Mouse (Mus musculus): ENCODE data around the gene Cnfn. TPM values are rescaled to one million over a fixed set of nuclear protein-coding genes. Genes with fewer than 3 reads are reported as not detected.

Cnfn gene
- total and polyA plus RNA-seq, 2 experiments = not detected

DNA sequence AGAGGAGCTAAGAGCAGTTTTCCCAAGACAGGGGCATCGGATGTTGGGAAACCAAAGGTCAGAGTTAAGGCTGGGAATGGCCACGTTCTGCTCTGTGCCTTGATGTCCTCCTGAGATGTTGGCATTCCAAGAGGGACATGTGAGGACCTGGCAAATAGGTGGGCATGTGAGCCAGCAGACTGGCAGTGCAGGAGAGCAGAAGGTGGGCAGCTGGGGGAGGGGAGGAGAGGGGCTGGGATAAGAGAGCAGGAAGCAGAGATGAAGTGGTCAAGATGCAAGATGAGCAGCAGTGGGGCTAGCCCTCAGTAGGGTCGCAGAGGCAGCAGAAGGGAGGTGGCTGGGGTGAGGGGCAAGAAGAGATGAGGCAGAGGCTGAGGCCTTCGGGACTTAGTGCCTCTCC lies 14.4 kb upstream of the Cnfn start:
- no peak overlapping the region for H3K9ac ChIP-seq (ENCODE audit: low read depth, low read length)
- DNase-seq (ENCODE audit: extremely low read depth, low read depth, low spot score) = no peak
- no peaks in the 10 kb centered on the region for H3K79me2 ChIP-seq (ENCODE audit: control insufficient read depth, insufficient read depth, low read length)
- no peak overlapping the region for H3K4me3 ChIP-seq (ENCODE audit: insufficient read depth, low read depth, low read length)
- H3K27ac ChIP-seq (replicated peaks; ENCODE audit: insufficient read depth, low read depth, low read length) = no peak overlapping the region
- WGBS = 93% methylated on average over 4 of the region's 4 CpGs
- H3K27me3 ChIP-seq (ENCODE audit: control insufficient read depth, insufficient read depth, low read length) = no peaks in the 10 kb centered on the region
- TF ChIP-seq CTCF (IDR thresholded peaks at IDR 0.05; ENCODE audit: low read depth, low read length) = no peak
- no peak for TF ChIP-seq POLR2A (IDR thresholded peaks at IDR 0.05; ENCODE audit: extremely low read depth, insufficient read depth, low read length)
- H3K4me1 ChIP-seq (ENCODE audit: control insufficient read depth, insufficient read depth, low read length) = peaks cover 13% of the 10 kb centered on the region; the same call in 1 of the 2 replicates
- peaks cover 26% of the 10 kb centered on the region for H3K36me3 ChIP-seq (ENCODE audit: control insufficient read depth, insufficient read depth, low read length)

DNA sequence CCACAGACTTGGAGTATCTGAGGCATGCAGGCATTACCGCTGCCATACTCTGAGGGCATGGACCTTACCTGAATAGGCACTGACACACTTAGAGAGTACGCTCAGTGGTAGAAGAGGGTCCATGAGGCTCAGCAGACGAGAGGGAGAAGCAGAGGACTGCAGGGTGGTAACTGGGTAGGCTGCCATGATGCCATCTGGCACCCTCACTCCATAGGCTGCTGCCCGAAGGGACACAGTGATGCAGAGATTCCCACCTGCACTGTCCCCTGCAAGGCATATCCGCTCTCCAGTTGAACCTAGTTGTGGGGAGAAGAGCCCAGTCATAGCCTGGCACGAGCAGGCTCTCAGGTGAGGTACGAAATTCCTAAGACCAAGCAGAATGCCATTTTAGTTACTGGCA lies 13.9 kb upstream of the Cnfn start:
- peaks cover 26% of the 10 kb centered on the region for H3K36me3 ChIP-seq (ENCODE audit: control insufficient read depth, insufficient read depth, low read length)
- no peak overlapping the region for H3K27ac ChIP-seq (replicated peaks; ENCODE audit: insufficient read depth, low read depth, low read length)
- no peak for DNase-seq (ENCODE audit: extremely low read depth, low read depth, low spot score)
- H3K4me1 ChIP-seq (ENCODE audit: control insufficient read depth, insufficient read depth, low read length) = peaks cover 13% of the 10 kb centered on the region; the same call in 1 of the 2 replicates
- H3K27me3 ChIP-seq (ENCODE audit: control insufficient read depth, insufficient read depth, low read length) = no peaks in the 10 kb centered on the region
- no peak overlapping the region for H3K4me3 ChIP-seq (ENCODE audit: insufficient read depth, low read depth, low read length)
- H3K79me2 ChIP-seq (ENCODE audit: control insufficient read depth, insufficient read depth, low read length) = no peaks in the 10 kb centered on the region
- H3K9ac ChIP-seq (ENCODE audit: low read depth, low read length) = no peak overlapping the region
- WGBS = 98% methylated on average over 7 of the region's 7 CpGs
- no peak for TF ChIP-seq POLR2A (IDR thresholded peaks at IDR 0.05; ENCODE audit: extremely low read depth, insufficient read depth, low read length)
- no peak for TF ChIP-seq CTCF (IDR thresholded peaks at IDR 0.05; ENCODE audit: low read depth, low read length)

DNA sequence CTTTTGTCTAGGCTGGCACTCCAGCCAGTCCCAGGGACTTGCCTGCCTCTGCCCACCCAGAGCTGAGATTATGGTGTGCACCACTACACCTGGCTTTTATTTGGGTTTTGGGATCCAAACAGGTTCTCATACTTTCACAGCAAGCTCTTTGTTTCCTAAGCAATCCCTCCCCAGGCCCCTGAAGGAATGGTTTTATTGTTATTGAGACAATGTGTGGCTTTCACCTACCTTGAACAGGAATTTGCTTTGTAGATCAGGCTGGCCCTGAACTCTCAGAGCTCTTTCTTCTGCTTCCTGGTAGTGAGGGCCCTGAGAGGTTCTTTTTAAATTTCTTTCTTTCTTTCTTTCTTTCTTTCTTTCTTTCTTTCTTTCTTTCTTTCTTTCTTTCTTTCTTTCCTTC lies 13.0 kb upstream of the Cnfn start:
- TF ChIP-seq POLR2A (IDR thresholded peaks at IDR 0.05; ENCODE audit: extremely low read depth, insufficient read depth, low read length) = no peak
- H3K79me2 ChIP-seq (ENCODE audit: control insufficient read depth, insufficient read depth, low read length) = no peaks in the 10 kb centered on the region
- no peak overlapping the region for H3K27ac ChIP-seq (replicated peaks; ENCODE audit: insufficient read depth, low read depth, low read length)
- no peaks in the 10 kb centered on the region for H3K27me3 ChIP-seq (ENCODE audit: control insufficient read depth, insufficient read depth, low read length)
- H3K9ac ChIP-seq (ENCODE audit: low read depth, low read length) = no peak overlapping the region
- peaks cover 13% of the 10 kb centered on the region; the same call in 1 of the 2 replicates for H3K4me1 ChIP-seq (ENCODE audit: control insufficient read depth, insufficient read depth, low read length)
- DNase-seq (ENCODE audit: extremely low read depth, low read depth, low spot score) = no peak
- peaks cover 21% of the 10 kb centered on the region for H3K36me3 ChIP-seq (ENCODE audit: control insufficient read depth, insufficient read depth, low read length)
- no peak overlapping the region for H3K4me3 ChIP-seq (ENCODE audit: insufficient read depth, low read depth, low read length)

DNA sequence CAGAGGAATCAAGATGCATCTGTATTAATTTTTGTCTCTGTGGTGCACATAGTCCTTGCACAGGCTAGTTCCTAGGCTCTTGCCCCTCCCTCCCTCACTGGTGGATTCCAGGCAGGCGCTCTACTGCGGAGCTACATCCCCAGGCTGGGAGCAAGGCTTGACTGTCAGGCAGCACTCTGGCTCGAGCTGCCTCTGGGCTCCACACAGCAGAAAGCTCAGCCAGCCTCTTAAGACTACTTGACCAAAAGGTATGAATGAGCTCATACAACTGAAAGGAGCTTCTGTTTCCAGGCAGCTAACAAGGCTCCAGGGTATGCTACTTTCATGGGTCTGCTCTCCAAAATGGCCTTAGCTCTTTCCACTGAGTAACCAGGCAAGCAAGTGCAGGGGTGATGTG lies 11.8 kb upstream of the Cnfn start:
- TF ChIP-seq POLR2A (IDR thresholded peaks at IDR 0.05; ENCODE audit: extremely low read depth, insufficient read depth, low read length) (no peak), CTCF (IDR thresholded peaks at IDR 0.05; ENCODE audit: low read depth, low read length) (no peak)
- H3K36me3 ChIP-seq (ENCODE audit: control insufficient read depth, insufficient read depth, low read length) = peaks cover 16% of the 10 kb centered on the region; the same call in 1 of the 2 replicates

DNA sequence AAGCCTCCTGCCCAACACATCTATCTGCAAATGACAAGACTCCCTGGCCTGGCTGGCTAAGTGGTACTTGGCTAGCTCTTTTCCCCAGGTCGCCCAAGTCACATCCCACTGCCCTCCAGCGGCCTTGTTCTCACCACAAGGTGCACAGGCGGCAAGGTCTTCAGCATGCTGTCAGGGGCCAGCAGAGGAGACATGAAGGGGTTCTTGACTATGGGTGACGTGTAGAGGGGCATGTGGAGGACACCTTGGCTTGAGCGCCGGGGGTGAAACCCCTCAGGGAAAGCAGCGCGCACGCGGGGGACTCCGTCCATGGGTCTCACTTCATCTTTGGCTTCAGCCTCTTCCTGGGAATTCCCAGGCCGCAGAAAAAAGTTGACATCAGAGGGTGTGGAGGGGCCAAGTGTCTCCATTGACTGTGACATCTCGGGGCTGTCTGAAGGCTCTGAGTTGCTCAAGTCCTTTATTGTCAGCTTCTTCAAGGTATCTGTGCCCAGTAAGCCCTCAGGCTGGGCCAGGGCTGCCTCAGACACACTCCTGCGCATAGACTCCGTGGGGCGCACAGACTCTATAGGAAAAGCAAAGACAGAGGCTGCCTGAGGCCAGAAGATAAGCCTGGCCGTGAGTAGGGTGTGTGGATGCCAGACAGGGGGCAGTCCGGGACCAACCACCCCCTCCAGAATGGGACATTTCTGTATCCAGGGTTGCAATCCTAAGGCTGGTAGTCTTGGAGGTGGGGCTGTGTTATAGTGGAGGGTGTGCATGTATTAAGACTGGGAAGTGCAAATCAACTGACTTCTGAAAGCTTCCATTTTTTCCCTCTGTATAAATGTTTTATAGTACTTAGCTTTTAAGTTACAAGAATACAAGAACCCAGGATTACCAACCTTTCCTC lies 11.1 kb upstream of the Cnfn start:
- 85% methylated on average over 18 of the region's 18 CpGs for WGBS
- TF ChIP-seq CTCF (IDR thresholded peaks at IDR 0.05; ENCODE audit: low read depth, low read length) (no peak), POLR2A (IDR thresholded peaks at IDR 0.05; ENCODE audit: extremely low read depth, insufficient read depth, low read length) (no peak)
- Histone ChIP-seq H3K27ac (replicated peaks; ENCODE audit: insufficient read depth, low read depth, low read length) (no peak overlapping the region), H3K27me3 (ENCODE audit: control insufficient read depth, insufficient read depth, low read length) (no peaks in the 10 kb centered on the region), H3K79me2 (ENCODE audit: control insufficient read depth, insufficient read depth, low read length) (no peaks in the 10 kb centered on the region), H3K36me3 (ENCODE audit: control insufficient read depth, insufficient read depth, low read length) (peaks cover 16% of the 10 kb centered on the region; the same call in 1 of the 2 replicates), H3K9ac (ENCODE audit: low read depth, low read length) (no peak overlapping the region), H3K4me3 (ENCODE audit: insufficient read depth, low read depth, low read length) (no peak overlapping the region), H3K4me1 (ENCODE audit: control insufficient read depth, insufficient read depth, low read length) (peaks cover 2% of the 10 kb centered on the region; the same call in 1 of the 2 replicates)
- DNase-seq (ENCODE audit: extremely low read depth, low read depth, low spot score) = no peak

More for the DNA sequence above, 11.8 kb upstream of the Cnfn start:
- Histone ChIP-seq H3K4me1 (ENCODE audit: control insufficient read depth, insufficient read depth, low read length) (peaks cover 7% of the 10 kb centered on the region; the same call in 1 of the 2 replicates), H3K79me2 (ENCODE audit: control insufficient read depth, insufficient read depth, low read length) (no peaks in the 10 kb centered on the region), H3K9ac (ENCODE audit: low read depth, low read length) (no peak overlapping the region), H3K4me3 (ENCODE audit: insufficient read depth, low read depth, low read length) (no peak overlapping the region), H3K27me3 (ENCODE audit: control insufficient read depth, insufficient read depth, low read length) (no peaks in the 10 kb centered on the region), H3K27ac (replicated peaks; ENCODE audit: insufficient read depth, low read depth, low read length) (no peak overlapping the region)
- WGBS = 94% methylated on average over 3 of the region's 3 CpGs
- no peak for DNase-seq (ENCODE audit: extremely low read depth, low read depth, low spot score)
